Mouse (Mus musculus) CD4-positive, CD25-positive, alpha-beta regulatory T cell, adult 9 weeks (primary cell): ENCODE measurements around the gene Arfgef3. TPM values are rescaled to one million over a fixed set of nuclear protein-coding genes. Genes with fewer than 3 reads are reported as not detected.

Experiments
- polyA plus RNA-seq: library from polyadenylated mRNA; unstranded; fragments of 100-300 nt; shearing (Covaris generic); gene quantifications from one replicate; pipeline ENCODE4 v1.2.1, GENCODE M21; 2017

Arfgef3 gene
- polyA plus RNA-seq: 0.46 TPM

GRCm38 (mm10) chr10:18743286-18744142 lies at the start of gene Arfgef3:
Gene Arfgef3 (minus strand): TSS chr10:18743949.

GRCm38 (mm10) chr10:18786693-18787092 lies 42.9 kb upstream of the Arfgef3 start, which contains the start of gene Gm4922:
Gene Gm4922 (minus strand): TSS chr10:18786793.

GRCm38 (mm10) chr10:18545813-18546235 lies 197.9 kb downstream of the Arfgef3 start, which contains the start of gene Hebp2:
Gene Hebp2 (minus strand): TSS chr10:18546076.

Other genes starting within 250 kb of the Arfgef3 start
- not detected for gene Hebp2, start 197.9 kb downstream of the Arfgef3 start, polyA plus RNA-seq
- gene Gm4922, start 42.8 kb upstream of the Arfgef3 start, polyA plus RNA-seq: not detected
- gene Perp, start 101.1 kb upstream of the Arfgef3 start, polyA plus RNA-seq: 0.14 TPM